Mouse (Mus musculus) CD4-positive, CD25-positive, alpha-beta regulatory T cell (primary cell): ENCODE measurements around the gene Card6. TPM values are rescaled to one million over a fixed set of nuclear protein-coding genes. Genes with fewer than 3 reads are reported as not detected.

Experiments used
- polyA plus RNA-seq: library from polyadenylated mRNA; unstranded; fragments of 100-300 nt; shearing (Covaris generic); gene quantifications from one replicate; pipeline ENCODE4 v1.2.1, GENCODE M21; 2017

Gene Card6
- 47.6 TPM for polyA plus RNA-seq

GRCm38 (mm10) chr15:5107686-5108654 is at the start of gene Card6:
Card6 (minus strand) TSS chr15:5108539.

GRCm38 (mm10) chr15:5143361-5144020 is 35.2 kb upstream of the Card6 start, which contains the start of gene Prkaa1:
Prkaa1 (plus strand) TSS chr15:5143861.

GRCm38 (mm10) chr15:5116270-5117030 is 8.1 kb upstream of the Card6 start, which contains the start of gene Rpl37:
Rpl37 (plus strand) TSS chr15:5116645.

GRCm38 (mm10) chr15:5063635-5064034 is 44.7 kb downstream of the Card6 start, which contains the start of gene C7:
C7 (minus strand) TSS chr15:5063740.

Other genes with a start within 250 kb of the Card6 start
- not detected for gene Mroh2b, start 209.8 kb downstream of the Card6 start, polyA plus RNA-seq
- gene C7, start 44.8 kb downstream of the Card6 start, polyA plus RNA-seq = not detected
- gene Rpl37, start 8.1 kb upstream of the Card6 start, polyA plus RNA-seq = 913 TPM
- gene Prkaa1, start 35.3 kb upstream of the Card6 start, polyA plus RNA-seq = 31.6 TPM
- gene Ttc33, start 77.0 kb upstream of the Card6 start, polyA plus RNA-seq = 45.4 TPM
- gene Ptger4, start 135.6 kb upstream of the Card6 start, polyA plus RNA-seq = 103 TPM